Mouse (Mus musculus) gastrocnemius, postnatal 36 days (tissue): ENCODE measurements around the gene Sbk2. TPM values are rescaled to one million over a fixed set of nuclear protein-coding genes. Genes with fewer than 3 reads are reported as not detected.

Experiments
- DNase-seq, 2 experiments: peaks; one replicate each; pipeline ENCODE4 v3.0.0; 2022
- intact Hi-C: fragments of 180-260 bp; cut with DNase I; formaldehyde crosslinking; loops from one replicate; pipeline ENCODE4 v1.15.1; 2025
- total RNA-seq, 2 experiments: library from RNA; stranded (reverse); gene quantifications; 2 replicates each; pipeline ENCODE4 v1.2.3; 2021

Gene Sbk2
- total RNA-seq, 2 experiments from 2014 or later, result 30.5 to 35.8 TPM

DNA sequence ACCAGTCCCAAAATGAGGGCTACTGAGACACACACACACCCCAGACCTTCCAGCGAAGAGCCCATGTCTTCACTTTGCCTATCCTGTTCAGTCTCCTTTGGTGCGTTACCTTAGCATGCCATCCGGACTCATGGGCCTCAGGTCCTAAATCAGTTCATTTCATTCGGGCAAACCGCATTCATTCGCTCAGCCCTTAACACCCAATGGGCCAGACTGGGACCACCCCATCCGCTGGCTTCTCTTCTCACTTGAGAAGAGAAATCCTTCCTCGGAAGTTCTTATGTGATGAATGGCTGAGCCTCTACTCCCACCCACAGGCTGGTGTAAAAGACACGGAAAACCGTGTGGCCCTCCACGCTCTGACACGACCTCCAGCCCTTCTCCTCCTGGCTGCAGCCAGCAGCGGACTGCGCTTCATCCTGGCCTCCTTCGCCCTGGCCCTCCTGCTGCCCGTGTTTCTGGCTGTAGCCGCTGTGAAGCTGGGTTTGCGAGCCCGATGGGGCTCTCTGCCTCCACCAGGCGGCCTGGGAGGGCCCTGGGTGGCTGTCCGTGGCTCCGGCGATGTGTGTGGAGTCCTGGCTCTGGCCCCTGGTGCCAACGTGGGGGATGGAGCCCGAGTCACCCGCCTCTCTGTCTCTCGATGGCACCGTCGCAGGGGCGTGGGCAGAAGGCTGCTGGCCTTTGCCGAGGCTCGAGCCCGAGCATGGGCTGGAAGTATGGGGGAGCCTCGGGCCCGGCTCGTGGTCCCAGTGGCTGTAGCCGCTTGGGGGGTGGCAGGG is 40.4 kb downstream of the Sbk2 start:
- peak; percentile 37 to 60 for DNase-seq
- intact Hi-C loops, result no loop called here

DNA sequence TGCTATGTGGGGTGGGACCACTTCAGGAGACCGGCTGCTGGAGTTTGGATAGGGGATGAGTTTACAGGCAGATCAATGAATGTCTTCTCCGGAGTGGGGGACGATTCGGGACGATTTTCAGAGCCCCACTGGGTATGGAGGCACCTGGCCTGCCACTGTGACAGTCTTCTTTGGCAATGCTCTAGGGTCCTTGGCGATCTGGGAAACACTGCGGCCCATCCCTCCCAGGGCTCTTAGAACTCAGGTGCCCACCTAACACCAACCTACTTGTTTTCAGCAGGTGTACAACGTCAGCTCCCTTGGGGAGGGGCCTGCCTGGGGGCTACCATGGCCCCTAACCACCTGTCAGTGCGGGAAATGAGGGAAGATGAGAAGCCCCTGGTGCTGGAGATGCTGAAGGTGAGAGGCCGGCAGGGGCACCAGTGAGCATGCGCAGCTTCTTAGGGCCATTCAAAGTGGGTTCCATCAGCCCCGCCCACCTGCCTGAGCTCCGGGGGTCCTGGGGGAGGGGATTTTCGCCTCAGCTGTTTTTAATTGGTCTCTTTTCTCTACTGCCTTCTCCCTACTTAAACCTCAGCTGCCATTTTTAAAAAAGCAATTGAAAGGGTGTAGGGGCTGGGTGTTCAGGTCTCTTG is 41.2 kb downstream of the Sbk2 start:
- intact Hi-C loops, result no loop called here

DNA sequence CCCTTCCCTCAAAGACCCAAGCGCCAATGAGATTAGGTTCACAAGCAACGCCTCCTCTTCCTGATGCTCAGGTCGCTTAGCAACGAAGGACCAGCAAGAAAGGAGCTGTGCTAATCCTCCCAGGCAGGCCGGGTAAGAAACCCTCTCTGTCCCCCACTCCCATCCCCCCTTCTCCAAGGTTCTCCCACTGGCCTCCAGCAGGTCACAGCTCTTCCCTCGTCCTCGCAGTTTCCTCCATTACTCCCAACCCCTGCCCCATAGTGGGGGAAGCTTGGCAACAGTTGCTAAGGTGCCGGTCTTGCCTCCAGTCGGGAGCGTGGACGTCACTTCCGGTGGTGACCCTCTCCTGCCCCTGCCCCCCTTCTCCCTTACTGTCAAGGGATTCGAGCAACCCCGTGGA is 41.7 kb downstream of the Sbk2 start:
- intact Hi-C loops, result no loop called here
- peak; percentile 37 to 53 for DNase-seq

More for the DNA sequence above, 41.2 kb downstream of the Sbk2 start:
- no peak for DNase-seq

DNA sequence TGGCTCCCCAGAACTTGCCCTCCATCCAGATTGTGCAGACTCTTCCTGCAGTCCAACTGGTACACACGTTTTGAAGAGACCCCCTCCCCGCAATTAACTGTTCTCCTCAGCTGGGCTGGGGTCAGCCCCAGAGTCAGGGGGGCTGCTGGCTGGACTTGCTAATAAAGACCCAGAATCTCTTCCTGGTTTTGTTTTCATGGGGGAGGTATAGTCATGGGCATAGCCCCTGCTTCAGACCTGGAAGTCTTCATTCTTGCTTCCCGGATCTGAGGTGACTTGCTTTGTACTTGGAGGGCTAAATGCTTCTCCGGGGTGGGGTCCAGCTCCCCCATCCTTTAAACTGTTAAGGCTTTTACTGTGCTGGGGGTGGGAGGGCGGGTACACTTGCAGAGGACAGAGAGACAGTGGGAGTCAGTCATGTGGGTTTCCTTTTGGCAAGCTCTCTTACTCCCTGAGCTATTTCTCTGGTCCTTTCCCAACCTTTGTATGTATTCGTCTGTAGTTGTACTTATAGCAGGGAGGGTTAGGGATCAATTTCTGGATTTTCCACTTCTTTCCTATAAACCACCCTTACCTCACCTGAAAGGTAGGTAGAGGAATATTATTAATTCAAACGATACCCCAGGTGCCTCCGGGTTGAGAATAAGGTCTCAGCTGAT is 42.3 kb downstream of the Sbk2 start, which contains the start of gene Nat14:
Gene Nat14, plus strand, starts transcription at position 205 of the 659 bp plus-strand sequence.
- DNase-seq, result no peak
- intact Hi-C loops, result no loop called here

DNA sequence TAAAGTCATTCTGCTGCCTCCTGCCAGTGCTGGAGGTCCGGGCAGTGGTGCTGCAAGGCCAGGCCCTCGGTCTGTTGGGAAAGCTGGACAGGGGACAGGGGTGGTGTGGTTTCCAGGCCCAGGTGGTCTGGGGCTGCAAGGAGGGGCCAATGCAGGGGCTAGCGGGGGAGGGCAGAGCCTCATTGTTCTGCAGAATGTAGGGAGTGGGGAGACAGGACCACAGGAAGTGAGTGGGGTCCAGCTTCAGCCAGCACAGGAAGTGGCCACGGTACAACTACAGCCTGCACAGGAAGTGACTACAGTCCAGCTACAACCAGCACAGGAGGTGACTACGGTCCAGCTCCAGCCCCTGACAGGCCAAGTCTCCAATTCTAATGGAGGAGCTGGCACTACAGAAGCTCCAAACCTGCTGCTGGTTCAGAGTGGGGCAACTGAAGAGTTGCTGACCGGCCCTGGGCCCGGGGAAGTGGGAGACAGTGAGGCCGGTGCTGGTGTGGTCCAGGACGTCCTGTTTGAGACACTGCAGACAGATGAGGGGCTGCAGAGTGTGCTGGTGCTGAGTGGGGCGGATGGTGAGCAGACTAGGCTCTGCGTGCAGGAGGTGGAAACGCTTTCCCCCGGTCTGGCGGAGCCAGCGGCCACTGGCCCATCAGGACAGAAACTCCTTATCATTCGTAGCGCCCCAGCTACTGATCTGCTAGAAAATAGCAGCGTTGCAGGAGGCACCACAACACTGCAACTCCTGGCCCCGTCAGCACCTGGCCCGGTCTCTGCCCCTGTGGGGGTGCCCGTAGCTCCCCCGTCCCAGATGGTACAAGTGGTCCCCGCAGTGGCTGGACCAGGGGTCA is 43.0 kb downstream of the Sbk2 start:
- intact Hi-C loops, result no loop called here
- DNase-seq, result no peak

DNA sequence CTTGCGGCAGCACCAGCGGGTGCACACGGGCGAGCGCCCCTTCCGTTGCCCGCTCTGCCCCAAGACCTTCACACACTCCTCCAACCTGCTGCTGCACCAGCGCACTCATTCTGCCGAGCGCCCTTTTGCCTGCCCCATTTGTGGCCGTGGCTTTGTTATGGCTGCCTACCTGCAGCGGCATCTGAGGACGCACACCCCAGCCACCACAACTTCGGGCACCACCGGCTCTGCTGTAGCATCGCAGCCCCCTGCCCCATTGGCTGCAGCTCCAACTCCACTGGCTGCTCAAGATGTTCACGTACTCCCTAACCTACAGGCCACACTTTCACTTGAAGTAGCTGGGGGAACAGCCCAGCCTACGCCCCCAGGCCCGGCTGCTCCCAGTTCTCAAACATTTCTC is 43.7 kb downstream of the Sbk2 start:
- intact Hi-C loops, result no loop called here
- DNase-seq, result no peak

DNA sequence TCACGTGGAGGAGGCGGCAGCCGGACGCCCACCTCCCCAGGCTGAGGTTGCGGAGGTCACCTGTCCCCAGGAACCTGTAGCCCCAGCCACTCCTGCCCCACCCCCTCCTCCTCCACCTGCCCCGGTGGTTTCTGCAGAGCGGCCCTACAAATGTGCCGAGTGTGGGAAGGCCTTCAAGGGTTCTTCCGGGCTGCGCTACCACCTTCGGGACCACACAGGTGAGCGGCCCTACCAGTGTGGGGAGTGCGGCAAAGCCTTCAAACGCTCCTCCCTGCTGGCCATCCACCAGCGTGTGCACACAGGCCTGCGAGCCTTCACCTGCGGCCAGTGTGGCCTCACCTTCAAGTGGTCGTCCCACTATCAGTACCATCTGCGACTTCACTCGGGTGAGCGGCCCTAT is 44.2 kb downstream of the Sbk2 start:
- intact Hi-C loops, result loop anchor here (10.0 kb wide), 1 partner anchor 55 kb away; no protein-coding TSS in a partner anchor
- no peak for DNase-seq

DNA sequence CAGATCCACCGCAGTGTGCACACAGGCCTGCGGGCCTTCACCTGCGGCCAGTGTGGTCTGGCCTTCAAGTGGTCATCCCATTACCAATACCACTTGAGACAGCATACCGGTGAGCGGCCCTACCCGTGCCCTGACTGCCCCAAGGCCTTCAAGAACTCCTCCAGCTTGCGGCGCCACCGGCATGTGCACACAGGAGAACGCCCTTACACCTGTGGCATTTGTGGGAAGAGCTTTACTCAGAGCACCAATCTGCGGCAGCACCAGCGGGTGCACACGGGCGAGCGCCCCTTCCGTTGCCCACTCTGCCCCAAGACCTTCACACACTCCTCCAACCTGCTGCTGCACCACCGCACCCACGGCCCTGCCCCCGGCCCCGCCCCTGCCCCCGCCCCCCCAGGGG is 45.1 kb downstream of the Sbk2 start:
- intact Hi-C loops, result loop anchor here (10.0 kb wide), 1 partner anchor 54 kb away; no protein-coding TSS in a partner anchor

DNA sequence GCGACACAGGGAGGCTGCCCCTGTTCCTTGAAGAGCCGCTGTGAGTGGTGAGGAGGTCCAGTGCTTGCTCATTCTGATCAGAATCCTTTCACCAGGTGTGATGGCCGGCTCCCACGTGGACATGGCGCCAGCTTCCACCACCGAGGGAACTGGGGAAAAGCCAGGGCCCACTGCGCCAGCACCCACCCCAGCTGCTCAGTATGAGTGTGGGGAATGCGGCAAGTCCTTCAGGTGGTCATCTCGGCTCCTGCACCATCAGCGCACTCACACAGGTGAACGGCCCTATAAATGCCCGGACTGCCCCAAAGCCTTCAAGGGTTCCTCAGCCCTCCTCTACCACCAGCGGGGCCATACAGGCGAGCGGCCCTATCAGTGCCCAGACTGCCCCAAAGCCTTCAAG is 45.5 kb downstream of the Sbk2 start:
- intact Hi-C loops, result loop anchor here (10.0 kb wide), 1 partner anchor 54 kb away; no protein-coding TSS in a partner anchor
- no peak for DNase-seq

More for the DNA sequence above, 45.1 kb downstream of the Sbk2 start:
- no peak for DNase-seq

DNA sequence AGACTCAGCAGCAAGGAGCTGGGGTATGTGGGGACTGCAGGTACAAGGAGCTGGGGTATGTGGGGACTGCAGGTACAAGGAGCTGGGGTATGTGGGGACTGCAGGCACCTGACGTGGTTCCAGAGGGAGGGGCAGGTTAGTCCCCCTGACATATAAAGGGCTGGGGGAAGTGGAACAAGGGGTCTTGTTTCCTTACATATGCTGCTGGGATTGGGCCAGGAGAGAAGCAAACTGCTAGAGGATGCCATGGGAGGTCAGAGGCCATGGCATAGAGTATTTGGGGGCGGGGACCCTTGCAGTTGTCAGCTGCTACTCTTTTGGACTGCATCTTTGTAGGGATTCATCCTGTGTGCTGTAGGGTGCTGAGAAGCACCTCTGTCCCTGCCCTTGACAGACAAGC is 46.7 kb downstream of the Sbk2 start:
- intact Hi-C loops, result loop anchor here (10.0 kb wide), 1 partner anchor 53 kb away; no protein-coding TSS in a partner anchor
- DNase-seq, result no peak

DNA sequence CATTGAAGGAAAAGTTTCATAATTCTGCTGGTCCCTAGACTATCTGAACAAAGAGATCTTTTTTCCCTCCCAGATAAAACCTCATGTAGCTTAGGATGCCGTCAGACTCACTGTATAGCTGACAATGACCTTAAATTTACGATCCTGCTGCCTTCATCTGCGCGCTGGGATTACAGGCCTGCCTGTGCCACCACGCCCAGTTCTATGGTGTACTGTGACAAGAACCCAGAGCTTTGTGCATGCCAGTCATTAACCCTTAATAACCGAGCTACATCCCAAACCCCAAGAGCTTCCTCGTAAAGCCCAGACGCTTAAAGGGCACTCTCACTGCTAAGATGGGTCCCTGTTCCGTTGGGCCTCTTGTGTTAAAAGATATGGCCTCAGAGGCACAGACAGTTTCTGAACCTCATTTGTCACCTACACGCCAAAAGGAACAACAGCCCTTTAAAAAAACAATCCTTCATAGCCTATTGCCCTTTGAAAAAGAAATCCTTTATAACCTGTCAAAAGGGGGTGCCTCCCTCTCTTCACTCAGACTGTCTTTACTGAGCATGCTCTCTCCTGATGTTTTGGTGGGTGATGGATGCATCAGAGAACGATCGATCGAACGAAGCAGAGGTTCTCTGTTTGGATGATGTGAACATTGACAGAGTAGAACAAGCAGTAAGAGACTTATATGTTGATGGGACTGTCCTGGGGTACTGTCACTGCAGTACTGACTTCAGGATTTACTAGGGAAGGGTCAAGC is 48.4 kb downstream of the Sbk2 start:
- DNase-seq, result no peak
- intact Hi-C loops, result loop anchor here (10.0 kb wide), 1 partner anchor 51 kb away; no protein-coding TSS in a partner anchor

DNA sequence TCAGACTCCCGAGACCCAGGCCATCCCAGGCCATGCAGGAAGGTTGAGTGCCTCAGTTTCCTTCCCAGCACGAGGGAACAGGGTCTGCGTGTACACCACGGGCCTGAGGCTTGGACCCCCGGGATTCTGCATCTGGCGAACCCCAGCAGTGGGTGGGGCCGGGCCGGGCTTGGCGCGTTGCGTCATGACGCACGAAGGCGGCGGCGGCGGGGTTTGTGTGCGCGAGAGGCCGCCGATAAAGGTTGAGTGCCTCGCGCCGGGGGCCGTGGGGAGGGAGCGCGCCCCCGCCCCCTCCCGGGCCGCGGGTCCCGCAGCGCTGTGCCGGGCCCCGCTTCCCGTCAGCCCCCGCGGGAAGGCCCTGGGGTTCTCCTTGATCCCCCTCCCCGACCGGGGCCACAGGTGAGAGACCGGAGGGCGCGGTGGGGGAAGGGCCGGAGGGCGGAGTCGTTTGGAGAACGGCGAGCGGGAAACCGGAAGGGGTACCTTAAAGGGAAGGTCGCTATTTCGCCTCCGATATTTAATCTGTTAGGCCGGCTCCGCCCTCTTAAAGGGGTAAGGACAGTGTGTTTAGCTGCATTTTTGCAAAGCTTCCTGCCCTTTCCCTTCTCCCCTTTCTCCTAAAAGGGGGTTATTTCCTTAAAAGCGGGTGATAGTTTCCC is 49.1 kb downstream of the Sbk2 start, which contains the start of gene Zfp628:
Gene Zfp628, plus strand, starts transcription at position 211 of the 659 bp plus-strand sequence.
- intact Hi-C loops, result loop anchor here (10.0 kb wide), 1 partner anchor 50 kb away; no protein-coding TSS in a partner anchor
- DNase-seq, result peak; percentile 88 to 96

DNA sequence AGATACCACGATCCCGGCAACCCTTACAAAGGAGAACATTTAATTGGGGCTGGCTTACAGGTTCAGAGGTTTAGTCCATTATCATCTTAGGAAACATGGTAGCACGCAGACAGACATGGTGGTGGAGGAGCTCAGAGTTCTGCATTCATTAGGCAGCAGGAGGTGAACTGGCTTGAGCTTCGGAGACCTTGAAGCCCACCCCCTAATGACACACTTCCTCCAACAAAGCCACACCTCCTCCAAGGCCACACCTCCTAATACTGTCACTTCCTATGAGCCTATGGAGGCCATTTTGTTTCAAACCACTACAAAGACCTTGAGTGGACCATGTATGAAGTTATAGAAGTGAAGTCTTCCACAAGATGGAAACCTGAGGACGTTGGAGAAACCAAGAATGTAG is 52.0 kb downstream of the Sbk2 start:
- DNase-seq, result no peak
- intact Hi-C loops, result loop anchor here (10.0 kb wide), 1 partner anchor 47 kb away; no protein-coding TSS in a partner anchor

DNA sequence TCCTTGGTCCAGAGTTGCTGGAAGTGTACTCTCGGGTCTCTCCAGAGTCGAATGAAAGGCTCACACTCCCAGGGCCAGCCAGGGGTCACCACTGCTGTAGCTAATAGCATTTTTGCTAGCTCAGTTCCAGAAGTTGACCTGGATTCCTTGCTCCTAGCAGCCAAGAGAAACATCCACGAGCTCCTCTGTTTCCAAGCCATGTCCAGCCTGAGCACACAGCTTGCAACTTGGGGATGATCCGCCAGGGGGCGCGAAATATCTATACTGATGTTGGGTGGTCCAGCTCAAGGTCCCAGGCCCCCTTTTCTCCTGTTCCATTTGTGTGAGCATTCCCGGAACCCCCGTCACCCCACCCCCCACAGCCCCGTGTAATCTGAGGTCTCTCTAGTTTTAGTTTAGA is 52.6 kb downstream of the Sbk2 start:
- intact Hi-C loops, result loop anchor here (10.0 kb wide), 1 partner anchor 47 kb away; no protein-coding TSS in a partner anchor
- peak in 1 of 2 experiments; percentile 54 for DNase-seq

DNA sequence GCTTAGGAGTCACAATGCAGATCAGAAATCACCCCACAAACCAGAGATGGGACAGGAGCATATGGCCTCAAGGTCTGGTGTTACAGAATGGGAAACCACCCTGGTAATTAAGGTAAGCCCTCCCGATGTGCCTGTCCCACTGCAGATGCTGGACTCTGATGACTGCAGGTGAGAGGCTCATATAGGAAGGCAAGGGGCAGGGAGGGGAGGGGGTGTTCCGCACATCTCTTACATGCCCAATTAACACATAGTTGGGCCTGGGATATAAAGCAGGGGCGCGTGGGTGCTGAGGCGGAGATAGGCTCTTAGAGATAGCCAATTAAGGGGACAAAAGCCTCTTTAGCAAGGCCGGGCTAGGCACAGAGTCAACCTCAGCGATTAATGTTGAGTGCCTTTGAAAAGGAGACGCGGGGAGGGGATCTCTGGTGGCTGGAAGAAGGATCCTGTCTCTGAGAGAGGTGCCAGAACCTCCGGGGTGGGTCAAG is 57.7 kb downstream of the Sbk2 start, which contains the start of gene Gm36210:
Gene Gm36210, minus strand, starts transcription at position 51 of the 485 bp plus-strand sequence.
- intact Hi-C loops, result no loop called here
- DNase-seq, result no peak

DNA sequence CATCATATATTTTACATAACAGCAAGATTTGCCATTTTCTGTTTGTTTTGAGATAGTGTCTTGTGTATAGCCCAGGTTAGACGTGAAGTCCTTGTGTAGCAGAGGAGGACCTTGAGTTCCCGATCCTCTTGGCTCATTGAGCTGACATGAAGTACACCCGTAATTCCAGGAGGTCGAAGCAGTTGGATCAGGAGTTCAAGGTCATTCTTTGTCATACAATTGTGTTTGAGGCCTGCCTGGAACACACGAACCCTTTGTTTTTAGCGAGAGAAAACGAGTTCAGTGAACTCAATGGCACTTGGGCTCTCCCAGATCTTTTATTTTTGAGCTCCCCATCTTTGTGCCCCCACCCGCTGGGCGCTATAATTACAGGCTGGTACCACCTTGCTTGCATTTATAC is 61.8 kb downstream of the Sbk2 start:
- intact Hi-C loops, result no loop called here
- DNase-seq, result no peak

DNA sequence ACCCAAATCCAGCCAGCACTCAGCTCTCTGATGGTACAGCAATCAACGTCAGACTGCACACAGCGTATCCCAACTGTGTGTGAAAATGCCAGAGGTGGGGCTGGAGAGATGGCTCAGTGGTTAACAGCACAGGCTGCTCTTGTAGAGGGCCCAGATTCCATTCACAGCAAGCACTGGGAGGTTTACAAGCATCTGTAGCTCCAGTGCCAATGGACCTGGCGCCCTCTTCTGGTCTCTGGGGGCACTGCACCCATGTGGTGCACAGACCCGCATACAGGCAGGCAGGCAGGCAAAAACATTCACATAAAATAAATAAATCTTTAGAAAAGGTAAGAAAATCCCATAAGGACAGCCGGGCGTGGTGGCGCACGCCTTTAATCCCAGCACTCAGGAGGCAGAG is 63.0 kb downstream of the Sbk2 start:
- intact Hi-C loops, result no loop called here
- no peak for DNase-seq

DNA sequence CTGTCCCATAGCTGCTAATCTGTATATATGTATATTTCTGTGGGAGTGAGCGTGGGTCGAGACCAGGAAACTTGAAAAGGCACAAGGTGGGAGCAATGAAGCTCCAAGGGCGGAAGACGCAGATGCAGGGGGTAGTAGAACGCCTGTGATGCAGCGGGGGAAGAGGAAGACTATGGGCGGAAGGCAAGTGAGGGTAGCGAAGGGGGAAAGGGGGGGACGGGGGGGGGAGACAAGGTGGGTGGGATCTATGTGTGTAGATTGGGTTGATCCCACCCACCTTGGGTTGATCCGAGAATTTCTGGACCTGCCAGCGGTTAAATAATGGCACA is 63.7 kb downstream of the Sbk2 start:
- intact Hi-C loops, result no loop called here
- DNase-seq, result no peak
